Mouse (Mus musculus) bone marrow, adult 2 months (tissue): ENCODE measurements around the gene Ear6. TPM values are rescaled to one million over a fixed set of nuclear protein-coding genes. Genes with fewer than 3 reads are reported as not detected.
"Not testable (repeated sequence)": the region's sequence is repeated elsewhere in the genome, so short reads cannot be mapped to it uniquely, and the experiment has no call there.

ENCODE experiments used
- H3K27ac ChIP-seq: fragments of 200-500 bp; 2 replicates; pipeline ENCODE4 v1.5.1; 2012; ENCODE audit warnings: low read depth, mild to moderate bottlenecking, control low read depth, inconsistent platforms, low read length; ENCODE audit not compliant: control insufficient read depth, poor library complexity, insufficient read depth
- H3K4me1 ChIP-seq: fragments of 200-500 bp; 2 replicates; pipeline ENCODE4 v1.6.1; 2011; ENCODE audit warnings: low read length; ENCODE audit not compliant: control insufficient read depth, insufficient read depth
- H3K4me3 ChIP-seq: fragments of 200-500 bp; replicated peaks from 2 replicates; pipeline ENCODE3; 2011; ENCODE audit warnings: mild to moderate bottlenecking, low read depth, low read length, control low read depth; ENCODE audit not compliant: control insufficient read depth
- CTCF ChIP-seq: fragments of 200-500 bp; IDR thresholded peaks from 2 replicates; pipeline ENCODE4 v1.5.1; 2011; ENCODE audit warnings: low read length, control low read depth; ENCODE audit not compliant: control insufficient read depth, insufficient read depth
- POLR2A ChIP-seq: fragments of 200-500 bp; IDR thresholded peaks from 2 replicates; pipeline ENCODE4 v1.6.1; 2011; ENCODE audit warnings: low read depth, mild to moderate bottlenecking, control low read depth, low read length, borderline replicate concordance; ENCODE audit not compliant: control insufficient read depth
- WGBS: fragments of 180-500 bp; shearing (Covaris S2); methylation state at CpG from one replicate; pipeline ENCODE4 v1.1.7; 2018; 5-methylcytosine and 5-hydroxymethylcytosine counted together
- polyA plus RNA-seq: library from polyadenylated mRNA; stranded (reverse); fragments of >200 nt; gene quantifications from 2 replicates; pipeline ENCODE4 v1.2.4, GENCODE M21; 2011; ENCODE audit warnings: low replicate concordance; ENCODE audit not compliant: missing spikeins, insufficient read depth, insufficient read length

The Ear6 gene
- polyA plus RNA-seq, 1 experiment = 10.0 TPM

DNA sequence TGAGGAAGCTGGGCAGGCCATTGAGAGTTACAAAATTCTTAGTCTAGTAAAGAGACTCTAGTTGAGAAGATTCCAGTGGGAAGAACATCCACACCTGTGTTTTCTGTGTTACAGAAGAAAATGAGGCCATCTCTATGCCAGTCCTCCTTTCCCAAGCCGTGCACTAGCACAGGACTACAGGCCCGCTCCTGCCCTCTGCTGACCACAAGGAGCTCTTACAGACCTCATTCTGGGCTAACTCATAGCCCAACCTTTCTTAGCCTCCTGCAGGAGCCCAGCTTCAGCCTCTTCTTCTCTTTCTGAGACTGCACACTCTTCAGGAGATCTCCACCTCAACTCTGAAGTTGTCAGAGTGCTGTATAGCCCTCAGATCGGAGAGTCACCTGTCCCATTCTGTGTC is 2.5 kb upstream of the Ear6 start:
- WGBS = 36% methylated on average over 3 of the region's 3 CpGs
- H3K4me1 ChIP-seq, H3K27ac ChIP-seq, H3K4me3 ChIP-seq: not testable (repeated sequence)
- peak; percentile 32; the same call in 1 of the 2 replicates for TF ChIP-seq CTCF

DNA sequence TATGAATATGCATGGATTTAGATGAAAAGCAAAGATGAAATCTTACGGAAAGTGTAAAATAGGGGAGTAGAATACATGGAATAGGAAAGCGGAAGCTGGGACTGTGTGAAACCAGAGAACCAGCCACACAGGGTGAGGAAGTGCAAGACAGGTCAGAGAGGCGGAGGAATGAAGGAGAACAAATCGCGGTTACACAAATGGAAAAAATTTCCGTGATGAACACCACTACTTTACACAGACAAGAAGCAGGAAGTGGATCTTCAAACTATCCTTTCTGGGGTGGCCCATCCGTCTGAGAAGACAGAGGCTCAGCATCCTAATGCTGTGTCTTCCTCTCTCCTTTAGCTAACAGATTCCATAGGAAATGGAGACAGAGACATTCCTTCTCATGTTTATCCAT is 1.8 kb downstream of the Ear6 start:
- WGBS = 57% methylated on average over 7 of the region's 7 CpGs
- H3K4me3 ChIP-seq, H3K4me1 ChIP-seq, H3K27ac ChIP-seq: not testable (repeated sequence)

DNA sequence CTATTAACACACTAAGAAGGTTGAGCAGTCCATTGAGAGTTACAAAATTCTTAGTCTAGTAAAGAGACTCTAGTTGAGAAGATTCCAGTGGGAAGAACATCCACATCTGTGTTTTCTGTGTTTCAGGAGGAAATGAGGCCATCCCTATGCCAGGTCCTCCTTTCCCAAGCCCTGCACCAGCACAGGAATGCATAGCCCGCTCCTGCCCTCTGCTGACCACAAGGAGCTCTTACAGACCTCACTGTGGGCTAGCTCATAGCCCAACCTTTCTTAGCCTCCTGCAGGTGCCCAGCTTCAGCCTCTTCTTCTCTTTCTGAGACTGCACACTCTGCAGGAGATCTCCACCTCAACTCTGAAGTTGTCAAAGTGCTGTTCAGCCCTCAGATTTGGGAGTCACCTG is 10.1 kb downstream of the Ear6 start:
- not testable (repeated sequence) for H3K27ac ChIP-seq, H3K4me3 ChIP-seq, H3K4me1 ChIP-seq
- 23% methylated on average over 1 of the region's 1 CpGs for WGBS
- TF ChIP-seq CTCF = peak; percentile 25; the same call in 1 of the 2 replicates

DNA sequence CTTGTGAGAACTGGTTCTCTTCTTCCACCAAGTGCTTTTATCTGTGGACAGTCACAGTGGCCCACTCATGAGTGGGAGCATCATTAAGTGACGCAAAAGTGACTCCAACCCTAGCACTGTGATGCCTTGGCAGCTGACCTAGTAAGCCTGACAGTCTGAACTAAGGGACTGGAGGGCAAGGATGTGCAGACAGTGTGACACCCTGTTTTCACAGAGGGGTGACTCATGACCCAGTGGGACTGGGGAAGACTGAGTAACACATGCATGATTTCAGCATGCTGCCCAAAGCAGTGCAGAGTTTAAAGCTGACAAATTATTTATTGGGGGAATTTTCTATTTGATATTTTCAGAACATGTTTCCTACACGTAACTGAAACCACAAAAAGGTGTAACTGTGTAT is 17.3 kb downstream of the Ear6 start:
- no peak overlapping the region for H3K27ac ChIP-seq
- H3K4me3 ChIP-seq = no peak overlapping the region
- TF ChIP-seq CTCF (no peak), POLR2A (no peak)
- no peaks in the 10 kb centered on the region for H3K4me1 ChIP-seq
- WGBS = 58% methylated on average over 2 of the region's 2 CpGs

DNA sequence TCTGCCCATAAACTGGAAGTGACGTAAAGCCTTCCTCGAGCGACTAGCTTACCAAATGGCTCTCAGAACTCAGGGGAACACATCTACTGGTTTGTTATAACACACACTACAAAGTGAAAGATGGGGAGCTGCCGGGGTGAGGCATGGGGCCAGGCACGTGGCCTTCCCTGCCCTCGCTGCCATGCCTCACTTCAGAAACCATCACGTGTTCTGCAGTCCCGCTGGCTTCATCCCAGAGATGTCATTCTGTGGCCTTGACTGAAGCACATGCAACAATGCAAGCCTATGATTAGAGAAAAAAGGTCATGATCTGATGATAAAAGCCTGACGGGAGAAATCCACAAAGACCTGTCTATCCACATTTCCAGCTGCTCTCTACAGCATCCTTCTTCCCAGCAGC is 18.2 kb downstream of the Ear6 start:
- WGBS = 72% methylated on average over 9 of the region's 9 CpGs
- Histone ChIP-seq H3K27ac (no peak overlapping the region), H3K4me1 (no peaks in the 10 kb centered on the region), H3K4me3 (no peak overlapping the region)
- TF ChIP-seq POLR2A (no peak), CTCF (no peak)

DNA sequence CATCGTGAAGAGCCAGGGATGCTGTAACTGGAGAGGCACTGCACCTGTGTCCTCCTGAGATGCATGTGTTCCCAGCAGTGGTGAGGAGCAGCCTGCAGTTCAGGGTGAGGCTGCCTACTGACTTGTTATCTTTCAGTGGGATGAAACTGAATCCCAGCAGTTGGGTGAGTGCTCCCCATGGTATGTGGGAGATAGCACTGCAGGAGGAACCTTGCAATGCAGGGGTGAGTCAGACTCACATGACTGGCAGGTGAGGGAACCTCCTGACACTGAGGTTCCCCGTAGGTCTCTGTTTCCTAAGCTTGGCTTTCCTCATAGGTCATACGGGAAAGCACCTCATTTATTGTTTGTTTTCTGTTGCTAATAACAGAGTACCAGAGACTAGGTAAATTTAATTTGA is 24.0 kb downstream of the Ear6 start:
- Histone ChIP-seq H3K27ac (no peak overlapping the region), H3K4me3 (no peak overlapping the region), H3K4me1 (no peaks in the 10 kb centered on the region)
- 62% methylated on average over 3 of the region's 3 CpGs for WGBS
- TF ChIP-seq CTCF = no peak

DNA sequence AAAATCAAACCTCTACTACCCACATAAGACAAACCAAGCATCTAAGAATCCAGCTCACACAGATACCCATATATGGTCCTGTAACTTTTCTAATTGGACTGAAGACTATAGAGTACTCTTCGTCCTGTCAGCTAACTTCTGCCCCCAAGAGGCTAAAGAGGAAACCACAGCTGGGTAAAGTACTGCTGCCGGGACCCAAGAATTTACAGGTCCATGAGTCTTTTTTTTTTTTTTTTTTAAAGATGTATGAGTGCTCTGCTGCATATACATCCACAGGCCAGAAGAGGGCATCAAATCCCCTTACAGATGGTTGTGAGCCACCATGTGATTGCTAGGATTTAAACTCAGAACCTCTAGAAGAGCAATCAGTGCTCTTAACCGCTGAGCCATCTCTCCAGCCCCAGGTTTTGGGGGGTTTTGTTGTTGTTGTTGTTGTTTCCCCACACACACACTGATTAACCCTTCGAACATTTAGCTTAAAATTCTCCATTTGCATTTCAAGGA is 30.1 kb downstream of the Ear6 start:
- H3K4me3 ChIP-seq = no peak overlapping the region
- TF ChIP-seq POLR2A = no peak
- no peak for TF ChIP-seq CTCF
- H3K27ac ChIP-seq = no peak overlapping the region
- no peaks in the 10 kb centered on the region; the same call in 1 of the 2 replicates for H3K4me1 ChIP-seq
- WGBS = 2% methylated on average over 4 of the region's 4 CpGs

DNA sequence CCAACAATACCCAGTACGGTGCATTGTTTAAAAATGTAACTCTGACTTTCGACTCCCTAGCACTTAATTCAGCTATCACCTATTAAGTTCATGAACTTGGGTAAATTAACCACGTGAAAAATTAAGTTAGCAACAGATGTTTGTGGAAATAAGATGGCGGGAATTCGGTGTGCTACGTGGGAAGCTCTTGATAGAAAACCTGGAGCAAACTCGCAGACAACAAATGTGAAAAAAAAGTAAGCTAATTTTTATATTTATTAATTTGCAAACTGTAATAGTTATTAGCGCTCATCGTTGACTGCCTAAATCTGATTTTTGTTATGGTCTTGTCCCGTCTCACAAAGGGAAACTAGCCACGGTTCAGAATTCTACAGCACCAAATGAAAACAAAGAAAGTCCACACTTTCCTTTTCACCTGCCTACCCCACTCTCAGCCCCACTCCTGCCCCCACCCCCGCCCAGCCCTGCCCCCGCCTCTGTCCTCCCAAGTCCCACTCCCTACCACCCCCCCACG is 30.6 kb downstream of the Ear6 start:
- no peak overlapping the region for H3K27ac ChIP-seq
- no peak for TF ChIP-seq POLR2A
- no peak for TF ChIP-seq CTCF
- H3K4me1 ChIP-seq = no peaks in the 10 kb centered on the region; the same call in 1 of the 2 replicates
- no peak overlapping the region for H3K4me3 ChIP-seq
- WGBS = under 1% methylated on average over 14 of the region's 14 CpGs

DNA sequence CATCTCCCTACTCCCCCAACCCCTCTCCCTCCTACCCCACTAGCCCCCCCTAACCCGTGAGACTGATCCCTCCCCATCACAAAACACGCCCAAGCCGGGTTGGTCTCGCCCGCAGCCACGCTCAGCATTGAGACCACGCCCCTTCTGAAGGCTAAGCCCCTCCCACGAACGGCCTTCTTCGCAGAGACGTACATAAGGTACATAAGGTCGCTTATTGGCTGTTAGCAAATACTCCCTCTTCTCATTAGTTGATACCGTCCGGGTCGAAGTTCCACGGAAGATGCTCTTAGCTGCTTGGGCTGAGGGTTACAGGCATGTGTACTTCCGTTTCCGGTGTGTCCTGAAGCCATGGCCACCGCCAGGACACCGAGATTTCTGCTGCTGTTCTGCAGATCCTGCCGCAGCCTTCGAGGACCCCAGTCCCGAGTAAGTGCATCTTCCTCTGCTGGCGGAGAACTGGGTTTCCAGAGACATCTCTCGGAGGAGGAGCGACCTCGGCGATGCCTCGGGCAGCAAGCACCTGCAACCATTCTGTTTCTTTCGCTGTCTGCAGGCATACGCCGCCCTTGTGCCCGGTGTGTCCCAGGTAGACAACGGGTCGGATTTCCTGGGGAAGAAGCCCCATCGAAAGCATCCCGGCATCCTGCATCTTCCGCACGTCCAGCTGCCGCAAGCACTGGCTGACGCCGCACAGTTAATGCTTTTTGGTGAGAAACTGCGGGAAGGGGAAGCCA is 31.3 kb downstream of the Ear6 start, which contains the start of gene Mettl17:
Gene Mettl17 (plus strand): TSS at position 245 of the 734 bp plus-strand sequence.
- Histone ChIP-seq H3K27ac (no peak within 1 kb of the TSS), H3K4me3 (peak within 1 kb of the TSS; percentile 78), H3K4me1 (no peaks in the 10 kb centered on the region; the same call in 1 of the 2 replicates)
- WGBS = under 1% methylated on average over 43 of the region's 43 CpGs
- TF ChIP-seq POLR2A (no peak), CTCF (no peak)
